Mouse (Mus musculus) stomach, postnatal 0 days (tissue): ENCODE data around the gene Dlgap1. TPM values are rescaled to one million over a fixed set of nuclear protein-coding genes. Genes with fewer than 3 reads are reported as not detected.

Source experiments
- ATAC-seq: fragments of 200-750 bp; cut with Nextera tagmentation; 2 replicates; pipeline ENCODE4 v1.8.0; 2017; ENCODE audit not compliant: low FRiP score, low TSS enrichment
- DNase-seq: peaks from one replicate; pipeline ENCODE4 v3.0.0-alpha.2; 2016; ENCODE audit warnings: low spot score
- H3K27ac ChIP-seq: fragments of 300-500 bp; sonication (generic); replicated peaks from 2 replicates; pipeline ENCODE4 v1.5.1; 2014; ENCODE audit warnings: mild to moderate bottlenecking, control low read depth
- H3K27me3 ChIP-seq: fragments of 300-500 bp; sonication (generic); 2 replicates; pipeline ENCODE4 v1.6.1; 2014; ENCODE audit warnings: low read length; ENCODE audit not compliant: control insufficient read depth, insufficient read depth
- H3K36me3 ChIP-seq: fragments of 300-500 bp; sonication (generic); 2 replicates; pipeline ENCODE4 v1.6.1; 2014; ENCODE audit warnings: low read length, mixed read lengths; ENCODE audit not compliant: control insufficient read depth, insufficient read depth
- H3K4me1 ChIP-seq: fragments of 300-500 bp; sonication (generic); replicated peaks from 2 replicates; pipeline ENCODE4 v1.6.1; 2014; ENCODE audit warnings: antibody characterized with exemption; ENCODE audit not compliant: control insufficient read depth, insufficient read depth
- H3K4me2 ChIP-seq: fragments of 300-500 bp; sonication (generic); replicated peaks from 2 replicates; pipeline ENCODE4 v1.6.1; 2014; ENCODE audit warnings: low read depth, mild to moderate bottlenecking, control low read depth, moderate library complexity
- H3K4me3 ChIP-seq: fragments of 300-500 bp; sonication (generic); 2 replicates; pipeline ENCODE4 v1.5.1; 2014; ENCODE audit warnings: low read depth, low read length, control low read depth
- H3K9ac ChIP-seq: fragments of 300-500 bp; sonication (generic); 2 replicates; pipeline ENCODE4 v1.6.1; 2014; ENCODE audit warnings: mild to moderate bottlenecking, low read length, control low read depth, mixed read lengths
- H3K9me3 ChIP-seq: fragments of 300-500 bp; sonication (generic); 2 replicates; pipeline ENCODE4 v1.6.1; 2016; ENCODE audit warnings: low read length; ENCODE audit not compliant: control insufficient read depth
- CTCF ChIP-seq: IDR thresholded peaks from 2 replicates; pipeline ENCODE4 v1.5.1; 2016; ENCODE audit warnings: antibody characterized with exemption, low read depth, mild to moderate bottlenecking, moderate library complexity
- EP300 ChIP-seq: optimal IDR thresholded peaks from 2 replicates; pipeline ENCODE3; 2016; ENCODE audit warnings: antibody characterized with exemption
- WGBS: fragments of 180-500 bp; shearing (Covaris S2); extraction: QIAGEN DNeasy Blood & Tissue Kit; methylation state at CpG from one replicate; pipeline ENCODE4 v1.1.7; 2014; 5-methylcytosine and 5-hydroxymethylcytosine counted together
- polyA plus RNA-seq: library from polyadenylated mRNA; unstranded; fragments of >200 nt; fragmentation: Nextera tagmentation; extraction: Ambion mirVana; gene quantifications from 2 replicates; pipeline ENCODE4 v1.2.1, GENCODE M21; 2015

The Dlgap1 gene
- polyA plus RNA-seq, 1 experiment from 2014 or later, result 1.6 TPM

DNA sequence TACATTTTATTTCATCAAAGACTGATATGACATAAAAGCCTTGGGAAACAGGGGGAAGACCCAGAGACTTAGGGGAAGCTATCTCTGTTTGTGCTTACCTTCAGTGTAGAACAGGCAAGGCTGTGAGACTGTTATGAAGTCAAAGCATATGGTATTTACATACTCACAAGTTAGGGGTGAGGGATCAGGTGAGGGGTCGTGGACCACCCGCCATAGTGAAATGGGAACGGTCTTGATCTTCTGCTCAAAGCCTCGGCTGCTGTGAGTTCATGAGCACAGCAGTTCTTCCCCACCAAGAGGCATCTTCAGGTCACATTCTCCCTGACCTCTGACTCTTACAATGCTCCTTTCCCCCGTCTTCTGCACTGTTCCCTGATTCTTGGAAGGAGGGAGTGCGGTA is 658.1 kb downstream of the Dlgap1 start:
- H3K9me3 ChIP-seq, result no peaks in the 10 kb centered on the region
- H3K36me3 ChIP-seq, result no peaks in the 10 kb centered on the region
- H3K4me1 ChIP-seq, result no peaks in the 10 kb centered on the region
- no peak for DNase-seq
- WGBS, result 83% methylated on average over 6 of the region's 6 CpGs
- no peaks in the 10 kb centered on the region for H3K27me3 ChIP-seq
- no peak overlapping the region for H3K4me3 ChIP-seq
- no peak overlapping the region for H3K27ac ChIP-seq
- H3K9ac ChIP-seq, result no peak overlapping the region
- no peak for ATAC-seq
- no peak for TF ChIP-seq EP300
- TF ChIP-seq CTCF, result no peak
- H3K4me2 ChIP-seq, result no peak overlapping the region

DNA sequence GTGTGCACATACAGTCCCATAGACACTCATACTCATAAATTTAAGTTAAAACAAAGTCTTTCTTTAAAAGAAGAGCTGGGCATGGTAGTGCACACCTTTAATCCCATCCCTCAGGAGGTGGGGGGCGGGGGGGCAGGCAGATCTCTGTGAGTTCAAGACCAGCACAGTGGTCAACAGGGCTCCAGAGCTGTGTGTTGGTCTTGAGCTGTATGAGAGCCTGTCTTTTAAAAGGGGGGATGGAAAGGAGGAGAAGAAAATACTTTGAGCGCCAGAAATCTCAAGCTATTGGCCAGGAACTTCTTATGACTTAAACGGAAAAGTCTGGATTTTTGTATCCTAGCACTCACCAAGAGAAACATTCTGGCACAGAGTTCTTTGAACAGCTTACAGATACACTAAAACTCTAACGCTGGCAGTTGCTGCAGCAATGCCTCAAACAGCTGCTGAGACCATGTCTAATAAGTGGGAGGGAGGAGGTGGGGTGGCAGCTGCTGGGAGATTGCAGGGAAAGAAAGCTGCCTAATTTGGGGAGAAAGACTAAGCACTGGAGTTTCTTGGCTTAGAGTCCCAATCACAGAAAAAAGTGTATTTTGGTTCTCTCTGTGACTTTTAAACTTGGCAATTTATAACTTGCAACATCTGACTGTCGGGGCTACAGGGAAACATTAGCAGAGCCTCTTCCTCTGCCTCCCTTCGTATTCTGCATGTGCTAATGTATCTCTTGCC is 660.9 kb downstream of the Dlgap1 start:
- H3K27me3 ChIP-seq, result no peaks in the 10 kb centered on the region
- no peak overlapping the region for H3K9ac ChIP-seq
- TF ChIP-seq CTCF (no peak), EP300 (no peak)
- 37% methylated on average over 6 of the region's 6 CpGs for WGBS
- no peak overlapping the region for H3K27ac ChIP-seq
- no peaks in the 10 kb centered on the region for H3K4me1 ChIP-seq
- no peaks in the 10 kb centered on the region for H3K36me3 ChIP-seq
- no peak for DNase-seq
- no peak for ATAC-seq
- no peaks in the 10 kb centered on the region for H3K9me3 ChIP-seq
- H3K4me3 ChIP-seq, result no peak overlapping the region
- H3K4me2 ChIP-seq, result no peak overlapping the region

DNA sequence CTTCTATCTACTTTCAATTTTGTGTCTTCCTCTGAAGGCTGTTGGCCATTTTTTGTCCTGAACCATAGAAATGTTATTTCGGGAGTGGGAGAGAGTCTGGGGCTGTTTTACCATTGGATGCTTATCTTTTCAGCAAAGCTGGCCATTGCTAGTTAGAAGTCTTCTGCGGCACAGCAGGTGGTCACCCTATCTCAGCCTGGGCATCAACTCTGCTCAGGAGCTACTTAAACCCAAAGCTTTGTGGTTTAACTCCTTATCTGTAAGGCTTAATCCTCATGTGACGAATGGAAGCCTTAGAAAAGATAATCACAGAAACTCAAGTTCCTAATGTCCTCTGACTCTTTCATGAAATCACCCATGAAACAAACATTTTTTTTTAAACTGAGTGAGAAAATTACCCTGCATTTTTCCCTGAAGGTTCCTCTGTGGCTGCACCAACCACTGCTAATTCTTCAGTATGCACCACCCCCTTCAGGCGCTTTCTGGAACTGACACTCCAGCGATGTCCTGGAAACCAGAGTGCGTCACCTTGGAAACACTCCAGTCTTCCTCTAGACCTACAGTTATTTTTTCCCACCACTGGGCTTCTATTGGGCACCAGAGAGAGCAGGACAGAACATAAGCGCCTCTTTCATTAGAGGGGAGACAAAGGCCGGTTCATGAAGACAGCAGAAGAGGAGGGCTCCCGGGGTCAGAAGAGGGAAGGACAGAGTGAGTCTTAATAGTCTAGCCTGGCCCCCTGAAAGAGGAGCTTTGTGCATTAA is 664.5 kb downstream of the Dlgap1 start:
- peak; percentile 77 for DNase-seq
- WGBS, result 28% methylated on average over 9 of the region's 9 CpGs
- Histone ChIP-seq H3K27ac (no peak overlapping the region), H3K36me3 (no peaks in the 10 kb centered on the region), H3K9me3 (no peaks in the 10 kb centered on the region), H3K9ac (no peak overlapping the region), H3K4me3 (no peak overlapping the region), H3K4me1 (no peaks in the 10 kb centered on the region), H3K4me2 (no peak overlapping the region), H3K27me3 (no peaks in the 10 kb centered on the region)
- TF ChIP-seq CTCF (peak; percentile 87), EP300 (no peak)
- peak; percentile 84 for ATAC-seq

- H3K4me1 ChIP-seq, result no peaks in the 10 kb centered on the region
- H3K27me3 ChIP-seq, result no peaks in the 10 kb centered on the region
- no peak overlapping the region for H3K4me2 ChIP-seq
- no peaks in the 10 kb centered on the region for H3K9me3 ChIP-seq
- 79% methylated on average over 1 of the region's 1 CpGs for WGBS
- no peak overlapping the region for H3K9ac ChIP-seq
- ATAC-seq, result no peak
- H3K27ac ChIP-seq, result no peak overlapping the region
- no peak overlapping the region for H3K4me3 ChIP-seq
- no peak for DNase-seq
- TF ChIP-seq EP300 (no peak), CTCF (peak; percentile 39)
- H3K36me3 ChIP-seq, result no peaks in the 10 kb centered on the region
These were observed 674.3 kb downstream of the Dlgap1 start for GRCm38 (mm10) chr17:70643211-70643610.

- WGBS, result 33% methylated on average over 4 of the region's 4 CpGs
- no peak for TF ChIP-seq EP300
- no peak for TF ChIP-seq CTCF
- no peak overlapping the region for H3K4me3 ChIP-seq
- H3K9ac ChIP-seq, result no peak overlapping the region
- DNase-seq, result peak; percentile 18
- no peak for ATAC-seq
- no peaks in the 10 kb centered on the region for H3K4me1 ChIP-seq
- H3K4me2 ChIP-seq, result no peak overlapping the region
- no peak overlapping the region for H3K27ac ChIP-seq
- H3K36me3 ChIP-seq, result no peaks in the 10 kb centered on the region
- no peaks in the 10 kb centered on the region for H3K27me3 ChIP-seq
- H3K9me3 ChIP-seq, result no peaks in the 10 kb centered on the region
These were observed 677.8 kb downstream of the Dlgap1 start for GRCm38 (mm10) chr17:70646641-70647040.

DNA sequence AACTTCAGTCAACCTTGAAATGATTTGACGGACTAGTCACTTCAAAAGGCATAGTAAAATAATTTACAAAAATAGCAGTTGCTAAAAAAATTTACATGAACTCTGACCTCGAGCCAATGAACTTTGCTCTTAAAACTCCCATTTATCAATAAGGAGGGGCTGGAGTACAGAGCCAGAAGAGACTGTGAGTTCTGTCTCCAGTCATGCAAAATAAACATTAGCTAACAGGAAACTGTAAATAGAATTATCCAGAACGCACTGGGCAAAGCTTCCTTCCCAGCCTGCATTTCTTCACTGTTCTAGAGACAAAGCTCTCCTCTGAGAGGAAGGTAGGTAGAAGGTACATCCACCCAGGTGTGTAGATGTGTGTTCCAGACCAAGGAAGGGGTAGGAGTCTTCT is 692.5 kb downstream of the Dlgap1 start:
- H3K27ac ChIP-seq, result peak overlapping the region; percentile 58; the same call in 1 of the 2 replicates
- no peaks in the 10 kb centered on the region for H3K36me3 ChIP-seq
- DNase-seq (no peak), ATAC-seq (peak; percentile 91)
- no peaks in the 10 kb centered on the region for H3K27me3 ChIP-seq
- no peak overlapping the region for H3K4me2 ChIP-seq
- H3K4me3 ChIP-seq, result no peak overlapping the region
- 42% methylated on average over 3 of the region's 3 CpGs for WGBS
- TF ChIP-seq CTCF (no peak), EP300 (no peak)
- no peaks in the 10 kb centered on the region for H3K4me1 ChIP-seq
- H3K9ac ChIP-seq, result no peak overlapping the region
- H3K9me3 ChIP-seq, result no peaks in the 10 kb centered on the region
